Mouse (Mus musculus): ENCODE measurements around the gene Cop1. TPM values are rescaled to one million over a fixed set of nuclear protein-coding genes. Genes with fewer than 3 reads are reported as not detected.

Gene Cop1
- polyA plus RNA-seq, 1 experiment from 2014 or later, result 133 TPM

DNA sequence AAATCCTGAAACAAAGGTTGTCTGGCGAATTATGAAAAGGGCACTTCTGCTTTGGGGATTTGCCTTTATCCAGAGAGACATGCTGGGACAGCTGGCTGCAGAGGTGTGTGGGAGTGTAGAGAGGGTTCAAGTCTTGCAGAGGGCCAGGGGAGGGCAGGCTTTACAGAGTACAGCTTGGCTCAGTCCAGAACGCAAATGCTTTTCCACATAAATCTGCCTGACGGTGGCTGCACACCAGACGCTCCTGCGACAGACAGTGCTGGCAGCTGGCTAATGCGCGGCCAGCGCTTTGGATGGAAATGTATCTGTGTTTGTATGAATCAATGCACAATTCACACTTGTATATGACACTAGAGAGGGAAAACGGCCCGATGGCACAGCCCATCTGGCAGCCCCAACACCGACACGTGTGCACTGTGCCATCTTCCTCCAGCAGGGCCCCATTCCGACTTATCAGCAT is 156.5 kb downstream of the Cop1 start:
- no peak overlapping the region for H3K9ac ChIP-seq
- no peak overlapping the region for H3K4me2 ChIP-seq (replicated peaks)
- no peaks in the 10 kb centered on the region for H3K9me3 ChIP-seq
- H3K4me1 ChIP-seq, result peaks cover 10% of the 10 kb centered on the region
- H3K36me3 ChIP-seq, result no peaks in the 10 kb centered on the region
- H3K4me3 ChIP-seq, result no peak overlapping the region
- peaks cover 3% of the 10 kb centered on the region; the same call in 1 of the 2 replicates for H3K27me3 ChIP-seq
- H3K27ac ChIP-seq, result no peak overlapping the region
- 80% methylated on average over 13 of the region's 13 CpGs for WGBS
- ATAC-seq (ENCODE audit: insufficient number of reproducible peaks, insufficient read depth, low FRiP score, low TSS enrichment), result no peak; the same call in 1 of the 2 replicates

GRCm38 (mm10) chr1:159390049-159390448 is 157.9 kb downstream of the Cop1 start:
- H3K27me3 ChIP-seq, result peaks cover 3% of the 10 kb centered on the region; the same call in 1 of the 2 replicates
- no peaks in the 10 kb centered on the region for H3K36me3 ChIP-seq
- ATAC-seq (ENCODE audit: insufficient number of reproducible peaks, insufficient read depth, low FRiP score, low TSS enrichment), result no peak
- no peak overlapping the region for H3K4me2 ChIP-seq (replicated peaks)
- no peak overlapping the region for H3K4me3 ChIP-seq
- no peak overlapping the region for H3K27ac ChIP-seq
- H3K4me1 ChIP-seq, result peaks cover 10% of the 10 kb centered on the region
- 18% methylated on average over 14 of the region's 14 CpGs for WGBS
- no peaks in the 10 kb centered on the region for H3K9me3 ChIP-seq
- H3K9ac ChIP-seq, result no peak overlapping the region

GRCm38 (mm10) chr1:159392667-159393066 is 160.5 kb downstream of the Cop1 start:
- ATAC-seq (ENCODE audit: insufficient number of reproducible peaks, insufficient read depth, low FRiP score, low TSS enrichment), result no peak
- H3K9ac ChIP-seq, result no peak overlapping the region
- no peaks in the 10 kb centered on the region for H3K9me3 ChIP-seq
- no peaks in the 10 kb centered on the region for H3K36me3 ChIP-seq
- peaks cover 10% of the 10 kb centered on the region for H3K4me1 ChIP-seq
- peak overlapping the region; percentile 63; the same call in 1 of the 2 replicates for H3K27ac ChIP-seq
- no peak overlapping the region for H3K4me2 ChIP-seq (replicated peaks)
- WGBS, result 59% methylated on average over 8 of the region's 8 CpGs
- peaks cover 9% of the 10 kb centered on the region; the same call in 1 of the 2 replicates for H3K27me3 ChIP-seq
- H3K4me3 ChIP-seq, result no peak overlapping the region

DNA sequence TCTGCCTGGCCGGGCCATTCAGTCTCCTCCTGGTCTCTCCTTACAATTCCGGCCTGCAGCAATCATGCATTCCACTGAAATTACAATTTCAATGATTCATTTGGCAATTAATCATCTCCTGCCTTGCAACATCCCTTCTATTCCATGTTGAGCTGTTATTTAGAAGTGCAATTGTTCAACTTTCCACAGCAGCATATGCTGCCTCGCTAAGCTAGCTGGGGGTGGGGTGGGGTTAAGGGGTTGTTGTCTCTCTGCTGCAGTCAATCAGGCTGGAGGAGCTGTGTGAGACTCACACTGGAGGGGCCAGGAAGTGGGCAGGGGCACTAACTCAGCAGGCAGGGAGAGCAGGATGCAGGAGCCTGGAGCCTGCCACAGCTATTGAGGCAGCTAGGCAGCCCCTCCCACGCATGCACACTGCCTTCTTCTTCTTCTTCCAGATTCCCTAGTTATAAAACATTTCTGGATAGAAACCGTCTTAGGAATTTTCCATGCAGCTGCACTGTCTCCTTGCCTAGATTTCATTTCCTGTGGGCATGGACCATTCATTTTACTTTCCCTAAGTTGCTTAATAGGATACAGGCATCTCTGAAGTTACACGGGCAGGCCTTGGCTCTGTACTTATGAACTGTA is 161.1 kb downstream of the Cop1 start:
- Histone ChIP-seq H3K4me3 (no peak overlapping the region), H3K4me2 (replicated peaks) (no peak overlapping the region), H3K27ac (peak overlapping the region; percentile 63), H3K36me3 (no peaks in the 10 kb centered on the region), H3K4me1 (peaks cover 10% of the 10 kb centered on the region), H3K9me3 (no peaks in the 10 kb centered on the region), H3K9ac (no peak overlapping the region), H3K27me3 (peaks cover 9% of the 10 kb centered on the region; the same call in 1 of the 2 replicates)
- 16% methylated on average over 6 of the region's 6 CpGs for WGBS
- 0 out of 2 replicates have a peak, but pooled peaks have one; percentile 13 for ATAC-seq (ENCODE audit: insufficient number of reproducible peaks, insufficient read depth, low FRiP score, low TSS enrichment)

GRCm38 (mm10) chr1:159393931-159394330 is 161.8 kb downstream of the Cop1 start:
- Histone ChIP-seq H3K9ac (no peak overlapping the region), H3K4me1 (peaks cover 10% of the 10 kb centered on the region), H3K4me2 (replicated peaks) (no peak overlapping the region), H3K36me3 (no peaks in the 10 kb centered on the region), H3K27ac (no peak overlapping the region), H3K9me3 (no peaks in the 10 kb centered on the region), H3K27me3 (peaks cover 9% of the 10 kb centered on the region; the same call in 1 of the 2 replicates), H3K4me3 (no peak overlapping the region)
- ATAC-seq (ENCODE audit: insufficient number of reproducible peaks, insufficient read depth, low FRiP score, low TSS enrichment), result no peak
- 38% methylated on average over 1 of the region's 1 CpGs for WGBS

GRCm38 (mm10) chr1:159396515-159396914 is 164.4 kb downstream of the Cop1 start:
- Histone ChIP-seq H3K9me3 (no peaks in the 10 kb centered on the region), H3K9ac (no peak overlapping the region), H3K4me3 (no peak overlapping the region), H3K27ac (no peak overlapping the region), H3K4me2 (replicated peaks) (peak overlapping the region; percentile 44), H3K4me1 (peaks cover 10% of the 10 kb centered on the region), H3K36me3 (no peaks in the 10 kb centered on the region), H3K27me3 (0 out of 2 replicates have a peak, but pooled peaks cover 6% of the 10 kb centered on the region)
- ATAC-seq (ENCODE audit: insufficient number of reproducible peaks, insufficient read depth, low FRiP score, low TSS enrichment), result no peak
- 10% methylated on average over 9 of the region's 9 CpGs for WGBS

Small RNA genes within 50 kb of the gene (microRNA-seq; reads per million reads assigned to microRNA genes)
- gene Mir1843b, result 20.1 reads per million, percentile 35 among the genes with 10 or more reads in this experiment

All from embryonic facial prominence, embryonic 12.5 days (tissue).